Mouse (Mus musculus) liver, postnatal 0 days (tissue): ENCODE measurements at regions not wholly inside any gene's neighbourhood (a gene's known extent, or its start where the extent isn't known, plus 50 kb on each side); places are given as distances from the start of the nearest gene placed in this dataset.

Experiments
- CTCF ChIP-seq: sonication (generic); IDR thresholded peaks from 2 replicates; pipeline ENCODE4 v1.5.1; 2016; ENCODE audit warnings: antibody characterized with exemption, low read depth
- EP300 ChIP-seq: IDR thresholded peaks from 2 replicates; pipeline ENCODE4 v1.6.1; 2016; ENCODE audit warnings: antibody characterized with exemption, low read depth, mild to moderate bottlenecking

DNA sequence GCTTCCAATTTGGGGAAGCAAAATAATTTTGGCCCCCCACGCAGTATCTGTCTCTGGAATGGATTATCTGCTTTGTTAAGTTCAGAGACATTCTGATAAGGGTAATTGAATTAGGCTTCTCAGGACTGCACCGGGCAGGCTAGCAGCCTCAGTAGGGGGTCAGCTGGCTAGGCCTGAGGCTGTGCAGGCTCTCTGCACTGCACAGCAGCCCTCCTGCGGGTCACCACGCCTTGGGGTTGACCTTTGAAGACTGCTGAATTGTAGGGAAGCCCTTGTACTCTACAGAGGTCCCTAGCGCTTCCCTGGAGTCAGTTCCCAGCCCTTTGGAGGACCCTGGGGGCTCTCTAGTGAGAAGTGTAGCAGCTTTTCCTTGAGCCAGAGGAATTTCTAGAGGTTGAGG, 78.5 kb upstream of the Six2 start:
- TF ChIP-seq CTCF (no peak), EP300 (no peak)
